Mouse (Mus musculus) liver, embryonic 11.5 days (tissue): Measurements from ENCODE around the gene Lrriq1. TPM values are rescaled to one million over a fixed set of nuclear protein-coding genes. Genes with fewer than 3 reads are reported as not detected.
A peak's percentile ranks its signal among the peaks of the same experiment; 100 is the strongest.

ENCODE experiments used
- ATAC-seq: fragments of 200-750 bp; cut with Nextera tagmentation; replicated peaks from 2 replicates; pipeline ENCODE4 v1.8.0; 2017; ENCODE audit warnings: moderate number of reproducible peaks, mild to moderate bottlenecking, moderate TSS enrichment, moderate library complexity; ENCODE audit not compliant: low FRiP score
- DNase-seq: peaks from one replicate; pipeline ENCODE4 v3.0.0-alpha.2; 2017; ENCODE audit warnings: low spot score
- H3K27ac ChIP-seq: fragments of 300-500 bp; sonication (generic); 2 replicates; pipeline ENCODE4 v1.5.1; 2014; ENCODE audit warnings: mild to moderate bottlenecking, low read depth, low read length, control low read depth
- H3K27me3 ChIP-seq: fragments of 300-500 bp; sonication (generic); replicated peaks from 2 replicates; pipeline ENCODE4 v1.6.1; 2014; ENCODE audit warnings: low read length, mixed read lengths; ENCODE audit not compliant: control insufficient read depth, insufficient read depth
- H3K36me3 ChIP-seq: fragments of 300-500 bp; sonication (generic); 2 replicates; pipeline ENCODE4 v1.6.1; 2014; ENCODE audit warnings: mild to moderate bottlenecking, low read length, moderate library complexity, mixed read lengths; ENCODE audit not compliant: control insufficient read depth, insufficient read depth
- H3K4me1 ChIP-seq: fragments of 300-500 bp; sonication (generic); replicated peaks from 2 replicates; pipeline ENCODE4 v1.6.1; 2014; ENCODE audit warnings: low read length, mixed read lengths; ENCODE audit not compliant: control insufficient read depth, insufficient read depth
- H3K4me2 ChIP-seq: fragments of 300-500 bp; sonication (generic); 2 replicates; pipeline ENCODE4 v1.6.1; 2014; ENCODE audit warnings: mild to moderate bottlenecking, control low read depth, moderate library complexity
- H3K4me3 ChIP-seq: fragments of 300-500 bp; sonication (generic); 2 replicates; pipeline ENCODE4 v1.5.1; 2014; ENCODE audit warnings: low read depth, low read length, control low read depth
- H3K9ac ChIP-seq: fragments of 300-500 bp; sonication (generic); 2 replicates; pipeline ENCODE4 v1.6.1; 2014; ENCODE audit warnings: low read depth, low read length, control low read depth
- H3K9me3 ChIP-seq: fragments of 300-500 bp; sonication (generic); 2 replicates; pipeline ENCODE4 v1.6.1; 2016; ENCODE audit warnings: low read length, inconsistent platforms, mixed read lengths; ENCODE audit not compliant: control insufficient read depth
- WGBS: fragments of 180-500 bp; shearing (Covaris S2); extraction: QIAGEN DNeasy Blood & Tissue Kit; methylation state at CpG from one replicate; pipeline ENCODE4 v1.1.7; 2014; 5-methylcytosine and 5-hydroxymethylcytosine counted together
- polyA plus RNA-seq: library from polyadenylated mRNA; unstranded; fragments of >200 nt; fragmentation: Nextera tagmentation; extraction: Ambion mirVana; gene quantifications from 2 replicates; pipeline ENCODE4 v1.2.1, GENCODE M21; 2014

Lrriq1 gene
- polyA plus RNA-seq, 1 experiment from 2014 or later = not detected

DNA sequence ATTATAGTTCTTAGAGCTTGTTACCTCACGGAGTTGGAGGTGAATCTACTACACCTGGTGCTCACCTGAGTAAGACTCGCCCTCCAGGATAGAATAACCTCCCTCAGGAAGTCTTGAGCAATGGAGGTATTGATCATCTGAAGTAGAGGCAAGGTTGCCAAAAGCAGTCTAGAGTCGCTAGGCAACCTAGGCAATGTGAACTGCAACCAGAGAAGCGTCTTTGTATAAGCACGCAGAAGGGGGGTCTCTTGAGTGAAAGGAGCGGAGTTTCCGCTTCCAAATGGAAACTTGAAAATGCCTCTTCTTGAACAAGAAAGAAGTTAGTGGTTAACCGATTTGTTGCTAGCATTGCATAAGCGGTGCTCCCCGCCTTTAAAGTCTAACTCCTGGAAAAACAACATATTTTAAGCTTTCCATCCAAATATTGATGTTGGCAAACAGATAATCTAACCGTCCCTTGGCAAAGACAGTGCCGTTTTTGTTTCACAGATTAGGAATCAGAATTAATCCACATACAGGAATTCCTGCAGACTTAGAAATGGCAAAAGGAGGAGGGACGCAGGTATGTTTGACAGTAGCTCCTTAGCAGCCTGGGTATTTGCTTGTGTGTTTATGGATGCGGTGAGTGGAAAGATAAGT is 201.0 kb downstream of the Lrriq1 start:
- Histone ChIP-seq H3K4me1 (no peaks in the 10 kb centered on the region), H3K36me3 (no peaks in the 10 kb centered on the region), H3K4me3 (no peak overlapping the region), H3K27ac (no peak overlapping the region), H3K9ac (no peak overlapping the region), H3K27me3 (peaks cover 49% of the 10 kb centered on the region), H3K4me2 (no peak overlapping the region), H3K9me3 (no peaks in the 10 kb centered on the region)
- WGBS = 5% methylated on average over 14 of the region's 14 CpGs
- DNase-seq (no peak), ATAC-seq (no peak)

- no peak for ATAC-seq
- Histone ChIP-seq H3K4me2 (no peak overlapping the region), H3K27ac (no peak overlapping the region), H3K27me3 (peaks cover 84% of the 10 kb centered on the region), H3K9ac (no peak overlapping the region), H3K36me3 (no peaks in the 10 kb centered on the region), H3K4me1 (no peaks in the 10 kb centered on the region), H3K4me3 (no peak overlapping the region), H3K9me3 (no peaks in the 10 kb centered on the region)
- no peak for DNase-seq
- 9% methylated on average over 11 of the region's 11 CpGs for WGBS
Measured at GRCm38 (mm10) chr10:103030931-103031330, 205.2 kb downstream of the Lrriq1 start.

- Histone ChIP-seq H3K36me3 (no peaks in the 10 kb centered on the region), H3K27me3 (peaks cover 81% of the 10 kb centered on the region), H3K4me1 (no peaks in the 10 kb centered on the region), H3K9ac (no peak within 1 kb of the TSS), H3K9me3 (no peaks in the 10 kb centered on the region), H3K4me3 (peak within 1 kb of the TSS; percentile 10; the same call in 1 of the 2 replicates), H3K4me2 (peak within 1 kb of the TSS; percentile 53; the same call in 1 of the 2 replicates), H3K27ac (no peak within 1 kb of the TSS)
- DNase-seq (peak; percentile 36), ATAC-seq (no peak)
- 3% methylated on average over 32 of the region's 32 CpGs for WGBS
Measured at GRCm38 (mm10) chr10:103029730-103030490, 206.2 kb downstream of the Lrriq1 start, which contains the start of gene Alx1. TSS of gene Alx1 (minus strand) at chr10:103030215.

DNA sequence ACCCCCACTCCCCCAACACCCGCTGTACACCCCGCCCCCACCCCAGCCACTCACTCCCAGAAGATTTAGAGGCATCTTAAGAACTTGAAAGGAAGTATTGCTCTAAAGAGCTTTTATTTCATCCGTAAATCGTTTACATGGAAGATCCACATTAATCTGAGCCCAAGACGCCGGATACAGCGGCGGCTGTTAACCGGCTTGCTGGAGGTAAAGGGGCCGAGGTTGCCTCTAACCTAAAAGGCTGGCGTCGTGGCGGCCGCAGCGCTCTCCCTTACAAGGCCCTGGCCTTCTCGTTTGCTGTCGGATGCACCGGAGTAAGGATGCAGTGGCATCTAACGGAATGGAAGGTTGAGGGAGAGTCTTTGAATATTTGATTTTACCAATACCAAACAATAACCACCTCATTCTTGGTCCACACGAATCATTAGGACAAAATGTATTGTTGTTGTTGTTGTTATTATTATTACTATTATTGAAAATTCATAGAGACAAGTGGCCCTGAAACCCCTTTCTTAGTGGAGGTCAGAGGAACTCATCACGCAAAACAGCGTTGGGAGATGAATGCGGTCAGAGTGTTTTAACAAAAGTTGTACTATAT is 206.9 kb downstream of the Lrriq1 start:
- Histone ChIP-seq H3K27me3 (peaks cover 75% of the 10 kb centered on the region), H3K9me3 (no peaks in the 10 kb centered on the region), H3K27ac (no peak overlapping the region), H3K4me2 (peak overlapping the region; percentile 53), H3K4me1 (no peaks in the 10 kb centered on the region), H3K4me3 (peak overlapping the region; percentile 39), H3K36me3 (no peaks in the 10 kb centered on the region), H3K9ac (no peak overlapping the region)
- no peak for ATAC-seq
- DNase-seq = no peak
- 2% methylated on average over 23 of the region's 23 CpGs for WGBS

DNA sequence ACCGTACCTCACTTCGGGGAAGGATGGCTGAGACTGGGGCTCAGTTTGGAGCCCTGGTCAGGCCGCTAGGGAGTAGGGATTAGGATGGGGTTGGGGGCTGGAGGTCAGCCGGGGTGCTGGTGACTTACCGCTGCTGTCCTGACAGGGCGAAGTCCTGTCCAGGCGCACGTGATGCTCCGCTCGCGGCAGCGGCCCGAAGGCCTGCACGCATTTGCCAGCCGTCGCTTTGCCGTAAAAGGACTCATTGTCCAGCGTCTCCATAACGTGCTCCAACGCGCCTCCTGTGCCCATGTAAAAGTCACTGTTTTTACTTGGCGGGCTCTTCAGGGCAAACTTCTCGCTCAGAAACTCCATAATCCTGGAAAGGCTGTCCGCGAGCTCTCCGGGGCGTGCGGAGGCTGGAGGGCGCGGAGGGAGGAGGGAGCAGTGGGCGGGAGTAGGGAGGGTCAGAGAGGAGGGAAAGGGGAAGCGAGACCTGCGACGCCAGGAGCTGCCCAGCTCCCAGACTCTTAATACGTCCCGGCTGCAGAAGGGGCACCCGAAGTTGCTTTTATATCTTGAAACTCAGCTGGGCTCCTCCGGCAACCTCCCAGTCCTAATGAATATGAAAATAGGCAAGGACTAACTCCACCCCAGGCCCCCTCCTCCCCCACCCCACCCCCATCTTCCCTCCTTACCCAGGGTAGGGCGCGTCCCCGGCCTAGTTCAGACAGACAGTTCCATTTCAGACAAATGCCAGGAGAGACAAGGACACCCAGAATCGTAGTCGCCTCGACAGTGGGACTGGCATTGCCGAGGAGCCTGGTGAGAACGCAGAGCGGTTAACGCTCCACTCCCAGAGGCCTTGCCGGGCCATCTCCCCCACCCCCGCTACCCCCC is 207.6 kb downstream of the Lrriq1 start:
- peak; percentile 50 for DNase-seq
- Histone ChIP-seq H3K9ac (no peak overlapping the region), H3K4me2 (peak overlapping the region; percentile 53), H3K27ac (no peak overlapping the region), H3K4me1 (no peaks in the 10 kb centered on the region), H3K9me3 (no peaks in the 10 kb centered on the region), H3K36me3 (no peaks in the 10 kb centered on the region), H3K27me3 (peaks cover 74% of the 10 kb centered on the region), H3K4me3 (peak overlapping the region; percentile 39)
- peak; percentile 68 for ATAC-seq
- WGBS = 2% methylated on average over 50 of the region's 50 CpGs

- H3K27me3 ChIP-seq = peaks cover 69% of the 10 kb centered on the region
- H3K4me1 ChIP-seq = no peaks in the 10 kb centered on the region
- peak overlapping the region; percentile 39 for H3K4me3 ChIP-seq
- 0 out of 2 replicates have a peak, but pooled peaks have one; percentile 4 for ATAC-seq
- no peak for DNase-seq
- H3K9ac ChIP-seq = no peak overlapping the region
- H3K4me2 ChIP-seq = peak overlapping the region; percentile 53
- H3K27ac ChIP-seq = no peak overlapping the region
- no peaks in the 10 kb centered on the region for H3K36me3 ChIP-seq
- 2% methylated on average over 15 of the region's 15 CpGs for WGBS
- H3K9me3 ChIP-seq = no peaks in the 10 kb centered on the region
Measured at GRCm38 (mm10) chr10:103027931-103028252, 208.2 kb downstream of the Lrriq1 start.

- ATAC-seq = no peak
- H3K36me3 ChIP-seq = no peaks in the 10 kb centered on the region
- 2% methylated on average over 20 of the region's 20 CpGs for WGBS
- no peaks in the 10 kb centered on the region for H3K9me3 ChIP-seq
- peak overlapping the region; percentile 1; the same call in 1 of the 2 replicates for H3K4me2 ChIP-seq
- peaks cover 68% of the 10 kb centered on the region for H3K27me3 ChIP-seq
- no peak overlapping the region for H3K27ac ChIP-seq
- no peaks in the 10 kb centered on the region for H3K4me1 ChIP-seq
- DNase-seq = no peak
- H3K4me3 ChIP-seq = no peak overlapping the region
- no peak overlapping the region for H3K9ac ChIP-seq
Measured at GRCm38 (mm10) chr10:103027226-103027930, 208.7 kb downstream of the Lrriq1 start.
